Mouse (Mus musculus) cerebellum, postnatal 4 days (tissue): Measurements from ENCODE around the gene Pdzk1.

Source experiments
- DNase-seq, 2 experiments: peaks; one replicate each; pipeline ENCODE4 v3.0.0; 2022; ENCODE audit warnings: low spot score in 2 of 2, mixed read lengths in 1 of 2

The Pdzk1 gene

DNA sequence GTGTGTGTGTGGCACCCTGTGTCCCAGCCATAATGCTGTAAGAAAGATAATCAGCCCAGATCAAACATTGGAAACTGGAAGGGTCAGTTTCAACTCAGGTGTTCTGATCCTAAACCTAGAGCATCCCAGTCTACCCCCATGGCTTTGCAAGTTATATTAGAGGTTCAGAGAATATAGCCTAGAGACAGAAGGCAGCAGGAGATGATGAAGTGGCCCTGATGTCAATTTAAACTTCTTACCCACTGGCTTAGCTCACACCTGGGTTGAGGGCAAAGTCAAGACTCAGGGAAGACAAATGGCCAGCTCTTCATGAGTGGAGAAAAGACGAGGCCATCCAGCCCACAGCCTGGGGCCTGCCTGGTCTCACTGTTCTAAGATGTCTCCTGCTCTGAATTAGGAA lies at the start of gene Pdzk1, which contains the start of gene Cd160:
Gene Pdzk1 (plus strand): TSS at position 301 of the 400 bp plus-strand sequence.
Gene Cd160 (minus strand): TSS at position 368 of the 400 bp plus-strand sequence.
- DNase-seq: no peak

DNA sequence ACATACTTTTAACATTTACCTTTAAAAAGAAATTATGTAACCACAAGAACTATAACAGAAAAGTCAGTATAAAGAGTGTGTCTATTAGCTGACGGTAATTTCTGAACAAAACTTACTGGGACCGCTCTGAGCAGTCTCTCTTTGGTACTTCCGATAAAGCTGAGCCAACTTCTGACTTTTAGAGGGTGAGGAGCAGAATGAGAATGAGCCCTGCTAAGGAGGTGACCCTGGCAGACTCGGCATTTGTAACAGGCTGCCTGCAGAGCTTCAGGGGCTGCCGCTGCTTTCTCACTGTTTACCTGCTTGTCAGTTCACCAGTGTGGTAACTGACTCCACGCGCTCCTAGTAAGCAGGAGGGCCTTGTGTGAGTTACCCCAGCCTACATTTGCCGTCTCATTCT lies 46.8 kb upstream of the Pdzk1 start:
- no peak for DNase-seq

DNA sequence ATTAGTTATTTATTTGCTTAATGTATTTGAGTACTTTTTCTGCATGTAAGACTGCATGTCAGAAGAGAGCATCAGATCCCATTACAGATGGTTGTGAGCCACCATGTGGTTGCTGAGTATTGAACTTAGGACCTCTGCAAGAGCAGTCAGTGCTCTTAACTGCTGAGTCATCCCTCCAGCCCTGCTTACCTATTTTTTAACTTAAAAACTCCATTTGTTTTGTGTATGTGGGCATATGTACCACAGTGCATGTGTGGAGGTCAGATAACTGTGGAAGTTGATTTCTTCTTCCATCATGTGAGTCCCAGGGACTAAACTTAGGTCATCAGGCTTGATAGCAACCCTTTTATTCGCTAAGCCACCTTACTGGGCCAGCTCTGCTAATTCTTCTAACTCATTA lies 41.3 kb upstream of the Pdzk1 start:
- DNase-seq: no peak

DNA sequence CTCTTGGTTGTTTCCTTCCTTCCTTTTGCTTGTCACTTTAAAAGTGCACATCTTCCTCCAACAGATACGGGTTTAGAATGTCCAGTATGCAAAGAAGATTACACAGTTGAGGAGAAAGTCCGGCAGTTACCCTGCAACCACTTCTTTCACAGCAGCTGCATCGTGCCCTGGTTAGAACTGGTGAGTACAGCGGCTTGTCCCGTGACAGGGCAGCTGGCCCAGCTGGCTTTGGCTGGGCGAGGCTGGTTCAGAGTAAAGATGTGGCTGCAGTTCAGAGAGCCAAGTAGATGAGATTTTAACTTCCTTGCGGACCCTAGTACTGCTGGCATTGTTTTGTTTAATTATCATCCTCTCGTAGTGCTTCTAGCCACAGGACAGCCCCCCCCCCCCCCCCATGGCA lies 40.6 kb upstream of the Pdzk1 start:
- no peak for DNase-seq

DNA sequence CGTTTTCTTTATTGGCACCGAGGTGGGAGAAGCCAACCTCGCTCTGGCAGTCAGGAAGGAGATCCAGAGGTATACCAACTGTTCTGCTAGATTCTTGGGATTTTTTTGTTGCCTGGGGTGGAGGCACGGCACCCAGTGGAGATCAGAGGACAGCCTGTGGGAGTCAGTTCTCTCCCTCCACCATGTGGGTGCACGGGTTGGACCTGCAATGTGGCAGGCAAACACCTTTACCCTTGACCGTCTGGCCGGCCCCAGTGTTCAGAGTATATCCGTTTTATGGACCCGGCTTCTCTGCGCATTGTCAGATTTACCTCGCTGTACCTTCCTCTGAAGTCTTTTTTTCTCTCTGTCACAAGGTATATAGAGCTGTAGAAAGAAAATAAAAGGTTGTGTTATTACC lies 28.8 kb upstream of the Pdzk1 start:
- no peak for DNase-seq

DNA sequence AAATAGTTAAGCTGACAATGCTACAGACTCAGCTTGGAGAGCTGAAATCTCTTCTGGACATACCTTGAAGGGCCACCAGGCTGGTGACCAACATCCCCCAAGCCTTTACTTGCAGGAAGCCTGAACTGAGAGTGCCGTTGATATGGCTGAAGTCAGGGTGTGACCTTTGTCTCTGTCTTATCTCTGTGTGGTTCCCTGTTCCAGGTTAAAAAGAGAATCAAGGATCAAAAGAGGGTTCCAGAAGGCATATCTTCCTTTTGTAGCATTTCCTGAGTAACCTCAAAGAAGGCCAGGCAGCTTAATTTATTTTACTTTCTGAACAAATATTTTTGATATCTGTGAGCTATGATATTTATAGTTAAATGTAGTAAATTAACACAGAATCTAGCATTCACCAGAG lies 26.9 kb upstream of the Pdzk1 start:
- DNase-seq: no peak

DNA sequence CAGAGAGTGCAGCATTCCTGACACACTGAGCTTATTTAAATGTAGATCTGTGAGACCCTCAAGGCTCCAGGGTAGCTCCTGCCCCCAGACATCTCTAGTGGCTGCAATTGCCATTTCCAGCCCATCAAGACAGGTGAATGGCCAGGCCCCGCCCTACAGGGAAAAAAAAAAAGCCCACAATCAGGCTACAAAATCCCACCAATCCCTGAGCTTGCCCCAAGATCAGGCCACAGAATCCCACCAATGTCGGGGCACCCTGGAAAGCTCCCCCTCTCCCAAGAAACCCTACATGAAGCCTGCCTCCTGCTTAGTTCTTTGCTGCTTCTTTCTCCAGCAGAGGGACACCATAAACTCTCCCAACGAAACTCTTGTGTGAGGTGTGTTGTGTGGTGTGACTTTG lies 20.9 kb upstream of the Pdzk1 start:
- DNase-seq: no peak

DNA sequence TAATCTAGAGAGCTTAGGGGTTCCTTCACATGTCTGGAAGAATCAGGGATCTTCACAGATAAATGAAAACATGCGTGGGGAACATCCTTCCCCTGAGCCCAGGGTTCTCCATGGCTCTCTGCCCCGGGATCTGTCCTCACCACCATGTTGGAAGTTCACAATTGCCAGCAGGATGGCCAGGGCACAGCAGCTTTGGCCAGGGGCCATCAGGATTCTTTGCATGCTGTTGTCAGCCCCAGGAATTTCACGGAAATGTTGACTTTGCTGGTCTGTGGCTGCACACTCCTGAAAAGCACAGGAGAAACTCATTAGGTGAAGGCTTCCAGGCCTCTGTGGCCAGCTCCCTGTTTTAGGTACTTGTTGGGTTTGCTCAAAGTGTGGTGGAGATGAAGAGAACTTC lies 20.4 kb upstream of the Pdzk1 start:
- DNase-seq: no peak

DNA sequence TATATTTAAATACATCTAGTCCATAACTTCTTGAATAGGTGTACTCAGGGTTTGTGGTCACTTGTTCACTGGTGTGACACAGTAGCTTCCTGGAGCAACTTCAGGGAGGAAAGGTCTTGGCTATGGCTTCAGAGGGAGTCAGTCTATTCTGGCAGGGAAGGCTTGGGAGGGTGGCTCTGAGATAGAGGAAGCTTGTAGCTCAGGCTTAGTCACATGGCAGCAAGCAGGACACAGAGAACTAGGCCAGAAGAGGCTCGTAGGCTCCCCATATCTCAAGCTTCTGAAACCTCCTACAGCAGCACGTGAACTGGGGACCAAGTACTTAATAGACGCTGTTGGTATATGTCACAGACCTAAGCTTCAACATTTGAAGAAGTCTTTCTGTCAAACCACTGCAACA lies 17.9 kb upstream of the Pdzk1 start:
- DNase-seq: no peak

DNA sequence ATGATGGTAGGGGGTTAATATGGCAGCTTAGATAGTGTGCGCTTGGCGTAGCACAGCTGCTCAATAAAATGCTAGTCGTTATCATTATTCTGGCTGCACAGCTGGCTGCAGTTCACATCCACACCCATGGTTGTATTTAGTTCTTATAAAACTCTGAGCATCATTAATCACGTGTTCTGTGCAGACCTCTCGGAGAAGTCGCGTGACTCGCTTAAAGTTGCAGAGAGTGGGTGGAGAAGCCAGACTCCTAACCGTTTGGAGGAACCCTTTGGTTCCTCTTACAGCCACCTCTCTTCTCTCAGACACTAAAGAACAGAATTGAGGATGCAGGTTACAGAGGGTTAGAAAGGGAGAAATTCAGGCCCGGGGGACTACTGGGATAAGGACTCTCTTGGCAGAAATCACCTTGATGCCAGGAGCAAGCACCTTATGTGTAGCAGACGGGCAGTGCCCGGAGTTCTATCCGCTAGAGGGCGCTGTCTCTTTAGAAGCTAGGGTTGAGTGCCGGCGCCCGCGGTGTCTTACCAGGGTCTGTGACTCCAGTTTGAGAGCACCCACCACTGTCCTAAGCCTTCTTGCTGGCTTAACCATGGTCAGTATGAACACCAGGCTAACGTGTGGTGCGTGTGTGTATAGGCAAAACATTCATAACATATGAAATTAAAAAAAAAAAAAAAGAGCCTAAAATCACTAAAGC lies 16.5 kb upstream of the Pdzk1 start:
- peak; percentile 62 to 82 for DNase-seq

DNA sequence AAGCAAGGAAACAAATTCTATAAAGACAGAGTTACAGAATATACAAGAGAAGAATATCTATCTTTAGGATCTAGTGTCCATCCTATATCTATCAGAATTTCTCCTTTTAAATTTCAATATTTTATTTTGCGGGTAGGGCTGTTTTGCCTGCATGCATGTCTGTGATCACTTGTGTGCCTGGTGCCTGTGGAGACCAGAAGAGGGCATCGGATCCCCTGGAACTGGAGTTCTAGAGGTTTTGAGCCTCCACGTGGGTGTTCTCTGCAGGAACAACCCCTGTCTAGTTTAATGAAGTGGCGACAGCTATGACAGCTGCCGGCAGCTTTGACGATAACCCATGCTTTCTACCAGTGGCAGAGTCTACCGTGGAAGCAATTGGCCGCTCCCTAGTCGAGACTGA lies 16.0 kb upstream of the Pdzk1 start:
- DNase-seq: peak in 1 of 2 experiments; percentile 14

DNA sequence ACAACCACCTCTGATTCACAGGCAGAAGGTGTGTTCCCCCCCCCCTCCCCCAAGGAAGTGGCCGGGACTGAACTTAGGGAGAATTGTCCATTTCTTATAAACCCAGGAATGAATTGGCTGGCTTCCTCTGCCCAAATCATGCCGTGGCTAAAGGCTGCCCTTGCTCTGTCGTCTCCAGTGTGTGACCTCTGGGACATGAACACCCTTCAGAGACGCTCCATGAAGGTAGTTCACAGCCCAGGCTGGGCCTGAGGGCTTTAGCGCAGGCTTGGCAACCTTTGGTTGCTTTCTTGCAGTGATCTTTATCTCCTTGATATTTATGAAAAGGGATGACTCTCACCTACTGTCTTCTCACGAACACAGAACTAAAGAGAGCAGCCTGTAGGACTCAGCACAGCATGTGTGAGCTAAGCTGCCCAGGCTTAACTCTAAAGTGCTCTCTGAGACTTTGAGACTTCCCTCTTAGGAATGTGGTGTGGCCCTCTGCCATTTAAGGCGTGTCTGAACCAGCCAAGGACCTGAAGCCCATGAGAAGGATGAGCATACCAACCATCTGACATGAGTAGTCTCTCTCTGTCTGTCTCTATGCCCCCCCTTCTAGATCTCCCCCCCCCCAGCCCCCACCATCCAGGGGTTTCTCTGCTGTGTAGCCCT lies 15.4 kb upstream of the Pdzk1 start:
- no peak for DNase-seq

DNA sequence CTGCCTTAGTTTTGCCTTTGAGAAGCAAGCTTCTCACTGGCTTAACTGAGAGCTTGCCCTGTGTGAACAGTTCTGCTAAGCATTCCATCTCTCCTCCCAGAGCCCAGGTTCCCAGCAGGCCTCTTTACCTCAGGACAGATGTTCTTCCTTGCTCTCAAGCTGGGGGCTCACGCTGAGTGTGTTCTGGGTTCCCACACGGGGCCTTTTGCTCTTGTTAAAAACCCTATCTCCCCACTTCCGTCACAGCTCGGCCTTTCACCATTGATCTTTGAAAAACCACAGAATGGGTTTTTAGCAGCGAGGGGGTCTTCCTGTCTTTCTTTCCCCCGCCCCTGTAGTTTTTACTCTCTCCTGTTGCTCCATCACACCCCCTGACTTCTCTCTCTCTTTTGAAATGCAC lies 14.7 kb upstream of the Pdzk1 start:
- no peak for DNase-seq

DNA sequence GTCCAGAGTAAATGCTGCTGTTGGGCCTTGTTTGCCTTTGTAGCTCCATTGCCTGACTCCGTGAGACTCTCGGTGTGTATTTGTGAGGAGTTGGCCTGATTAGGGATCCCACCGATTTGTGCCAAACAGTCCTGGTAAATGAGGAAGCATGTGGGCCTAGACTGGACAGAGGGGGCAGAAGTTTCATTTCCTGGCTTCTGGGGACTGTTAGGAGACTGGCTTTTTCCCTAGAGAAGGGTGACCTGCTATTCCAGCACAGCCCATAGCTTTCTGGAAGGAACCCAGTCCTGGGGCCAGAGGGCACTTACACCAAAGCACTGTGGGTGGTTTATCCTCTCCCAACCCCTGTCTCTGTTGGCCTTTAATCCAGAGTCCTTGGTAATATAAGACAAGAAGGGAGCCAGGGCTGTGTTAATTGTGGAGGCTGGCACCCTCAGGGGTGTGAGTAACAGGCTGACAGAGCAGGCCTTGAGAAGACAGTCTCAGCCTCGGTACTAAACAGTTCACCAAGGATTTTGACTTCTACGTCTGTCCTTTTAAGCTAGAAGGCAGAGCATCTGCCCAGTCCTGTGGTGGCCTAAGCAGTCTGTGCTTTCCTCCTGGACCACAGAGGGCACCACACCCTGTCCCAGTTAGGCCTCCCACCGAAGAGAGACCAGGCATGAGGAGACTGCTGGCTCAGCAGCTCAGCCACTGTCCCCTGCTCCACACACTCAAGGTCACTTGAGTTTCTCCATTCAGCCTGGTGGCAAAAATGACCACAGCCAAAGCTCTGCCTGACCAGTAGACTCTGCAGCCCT lies 8.8 kb upstream of the Pdzk1 start:
- DNase-seq: no peak

DNA sequence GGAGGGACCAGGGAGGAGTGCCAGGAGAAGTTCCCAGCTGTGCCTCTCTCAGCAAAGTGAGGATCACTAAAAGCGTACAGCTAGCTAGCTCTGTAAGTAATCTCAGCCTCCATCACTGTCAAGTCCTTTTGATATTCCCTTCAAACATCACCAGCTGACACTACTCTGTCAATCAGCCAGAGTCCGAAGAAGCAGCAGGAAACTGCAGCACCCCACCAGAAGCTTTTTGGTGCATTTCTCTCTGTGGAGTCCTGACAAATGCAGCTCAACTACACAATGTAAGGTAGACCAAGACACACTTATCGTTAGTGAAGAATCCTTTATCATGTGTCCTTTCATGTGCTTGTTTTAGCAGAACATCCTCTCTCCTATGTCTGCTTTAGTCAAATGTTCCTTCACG lies 7.5 kb upstream of the Pdzk1 start:
- no peak for DNase-seq

DNA sequence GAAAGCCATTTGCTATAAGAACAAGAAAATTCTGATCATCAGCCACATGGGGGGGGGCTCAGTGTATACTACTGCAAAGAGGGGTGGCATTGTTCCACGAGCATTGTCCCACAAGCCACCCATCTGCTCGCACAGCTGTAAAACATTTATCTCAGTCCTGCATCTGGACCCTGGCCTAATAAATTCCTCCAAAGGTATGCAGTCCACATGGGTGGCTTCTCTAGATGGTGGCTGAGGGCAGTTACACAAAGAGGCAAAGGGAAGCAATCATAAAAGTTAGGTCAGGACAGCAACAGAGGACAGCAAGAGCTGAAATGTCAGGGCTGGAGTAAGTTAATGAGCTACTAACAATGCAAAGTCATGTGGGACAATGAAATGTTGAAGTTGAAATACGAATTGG lies 5.4 kb upstream of the Pdzk1 start:
- DNase-seq: no peak

DNA sequence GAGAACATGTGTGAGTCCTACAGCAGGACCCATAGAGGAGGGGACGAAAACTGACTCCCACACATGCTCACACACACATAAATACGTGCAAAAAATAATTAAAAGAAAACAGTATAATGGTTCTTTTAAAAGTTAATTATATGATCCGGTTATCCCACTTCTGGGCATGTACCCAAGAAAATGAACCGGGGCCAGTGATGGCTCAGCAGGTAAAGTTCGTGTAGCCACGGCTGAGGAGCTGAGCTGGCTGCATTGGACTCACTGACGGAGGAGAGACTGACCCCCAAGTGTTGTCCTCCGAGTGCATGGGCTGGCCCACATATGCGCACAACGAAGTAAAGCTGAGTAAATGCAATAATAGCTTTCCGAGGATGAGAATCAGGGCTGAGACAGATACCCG lies 4.5 kb upstream of the Pdzk1 start:
- DNase-seq: no peak

DNA sequence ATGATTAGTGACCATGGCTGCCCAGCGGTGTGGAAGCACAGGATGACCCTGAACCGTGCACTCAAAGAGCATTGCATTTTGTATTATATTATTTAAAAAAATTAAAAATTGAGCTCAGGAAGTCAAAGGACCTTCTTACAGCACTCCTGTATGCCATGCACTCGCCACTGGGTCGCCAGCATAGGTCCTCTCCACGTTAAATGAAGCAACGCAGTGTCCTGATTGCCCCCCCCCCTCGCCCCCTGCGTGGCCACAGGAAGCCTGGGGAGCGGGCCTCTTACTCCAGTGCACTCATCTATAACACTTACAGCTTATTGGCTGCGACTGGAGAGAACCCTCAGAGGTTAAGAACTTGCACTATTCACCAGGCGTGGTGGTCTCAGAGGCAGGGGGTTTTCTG lies 3.8 kb upstream of the Pdzk1 start:
- no peak for DNase-seq

DNA sequence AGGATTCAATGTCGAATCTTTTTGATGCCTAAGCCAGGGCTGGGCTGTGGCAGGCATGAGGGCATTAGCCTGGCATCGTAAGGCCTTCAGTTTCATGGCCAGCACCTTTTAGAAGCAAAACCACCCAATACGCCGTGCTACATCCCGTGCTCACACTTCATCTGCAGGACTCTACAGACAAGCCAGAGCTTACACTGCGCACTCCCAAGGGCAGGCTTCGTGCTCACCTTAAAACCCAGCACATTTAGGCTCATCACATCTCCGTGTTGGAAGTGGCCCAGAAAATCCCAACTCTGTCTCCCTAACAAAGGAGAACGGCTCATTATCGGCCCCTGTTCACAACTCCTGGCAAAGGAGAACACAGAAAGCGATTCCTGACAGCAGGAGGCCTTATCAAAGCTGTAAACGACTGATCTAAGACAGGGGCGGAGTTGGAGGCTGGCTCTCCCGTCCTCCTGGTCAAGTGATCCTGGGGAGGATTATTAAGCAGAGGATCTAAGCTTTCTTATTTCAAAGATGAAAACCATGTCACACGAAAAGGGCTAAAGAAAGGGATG lies 698 bp upstream of the Pdzk1 start:
- DNase-seq: no peak

DNA sequence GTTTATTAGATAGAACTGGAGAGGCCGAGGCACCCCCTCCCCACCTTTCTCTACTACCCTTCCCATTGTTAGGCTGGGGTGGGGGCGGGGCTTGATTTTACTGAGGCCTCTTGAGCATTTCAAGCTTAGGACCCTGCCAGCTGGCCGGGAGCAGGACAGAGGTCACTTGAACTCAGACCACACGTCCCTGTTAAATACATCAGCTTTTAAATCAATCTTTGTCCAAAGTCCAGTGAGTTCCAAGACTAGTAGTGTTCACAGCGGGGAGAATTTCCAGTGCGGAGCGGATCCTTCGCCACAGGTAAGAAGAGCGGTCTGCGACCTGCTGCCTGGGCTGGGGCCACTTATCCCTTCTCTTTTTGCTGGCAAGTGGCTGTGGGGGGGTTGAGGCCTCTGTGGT lies 772 bp downstream of the Pdzk1 start:
- DNase-seq: no peak

DNA sequence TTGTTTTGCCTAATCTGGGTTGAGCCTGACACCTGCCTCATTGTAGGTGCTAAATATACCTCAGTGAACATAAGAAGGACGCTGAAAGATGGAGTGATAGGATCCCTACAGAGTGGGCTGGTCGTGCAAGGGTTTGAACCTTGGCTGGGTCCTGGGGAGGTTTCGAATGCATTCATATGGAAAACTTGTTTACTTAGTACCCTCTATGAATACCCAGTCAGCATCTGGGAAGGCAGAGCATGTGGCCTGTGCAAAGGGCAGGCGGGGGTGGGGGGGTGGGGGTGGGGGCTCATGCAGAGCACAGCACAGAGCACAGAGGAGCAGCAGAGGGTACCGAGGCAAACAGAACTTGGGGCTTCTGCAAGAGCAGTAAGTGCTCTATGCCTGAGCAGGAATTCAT lies 3.8 kb downstream of the Pdzk1 start:
- DNase-seq: no peak

DNA sequence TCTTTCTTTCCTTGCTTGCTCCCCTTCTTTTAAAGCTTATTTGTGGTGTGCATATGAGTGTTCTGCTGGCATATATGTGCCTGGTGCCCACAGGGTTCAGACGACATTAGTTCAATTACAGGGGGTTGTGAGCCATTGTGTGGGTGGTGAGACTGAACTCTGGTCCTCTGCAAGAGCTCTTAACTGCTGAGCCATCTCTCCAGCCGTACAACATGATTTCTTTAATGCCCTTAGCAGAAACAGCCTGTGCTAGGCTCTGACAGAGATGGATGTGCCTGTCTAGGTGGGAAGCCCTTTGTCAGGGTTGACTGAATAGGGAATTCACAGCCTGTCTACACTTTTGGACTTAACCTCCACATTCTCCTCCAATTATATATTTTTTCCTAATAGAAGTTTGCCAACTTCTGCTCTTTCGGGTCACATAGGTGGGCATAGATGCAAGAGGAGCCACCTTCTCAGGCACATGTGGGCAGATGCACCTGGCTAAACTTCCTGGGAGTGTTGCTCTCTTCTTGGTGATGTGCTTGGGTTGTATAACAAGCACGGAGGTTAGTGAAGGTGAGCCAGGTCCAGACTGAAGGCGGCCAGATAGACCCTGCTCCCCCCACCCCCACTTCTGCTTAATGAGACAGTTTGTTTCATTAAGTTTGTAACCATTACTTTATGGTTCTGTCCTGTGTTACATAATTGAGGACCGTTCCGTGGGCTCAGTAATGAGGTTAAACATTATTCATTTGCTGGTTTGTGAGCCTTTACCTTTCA lies 5.7 kb downstream of the Pdzk1 start:
- no peak for DNase-seq
